11 mouse cellular contexts compared by ENCODE assay signal in the genomic region with DNA sequence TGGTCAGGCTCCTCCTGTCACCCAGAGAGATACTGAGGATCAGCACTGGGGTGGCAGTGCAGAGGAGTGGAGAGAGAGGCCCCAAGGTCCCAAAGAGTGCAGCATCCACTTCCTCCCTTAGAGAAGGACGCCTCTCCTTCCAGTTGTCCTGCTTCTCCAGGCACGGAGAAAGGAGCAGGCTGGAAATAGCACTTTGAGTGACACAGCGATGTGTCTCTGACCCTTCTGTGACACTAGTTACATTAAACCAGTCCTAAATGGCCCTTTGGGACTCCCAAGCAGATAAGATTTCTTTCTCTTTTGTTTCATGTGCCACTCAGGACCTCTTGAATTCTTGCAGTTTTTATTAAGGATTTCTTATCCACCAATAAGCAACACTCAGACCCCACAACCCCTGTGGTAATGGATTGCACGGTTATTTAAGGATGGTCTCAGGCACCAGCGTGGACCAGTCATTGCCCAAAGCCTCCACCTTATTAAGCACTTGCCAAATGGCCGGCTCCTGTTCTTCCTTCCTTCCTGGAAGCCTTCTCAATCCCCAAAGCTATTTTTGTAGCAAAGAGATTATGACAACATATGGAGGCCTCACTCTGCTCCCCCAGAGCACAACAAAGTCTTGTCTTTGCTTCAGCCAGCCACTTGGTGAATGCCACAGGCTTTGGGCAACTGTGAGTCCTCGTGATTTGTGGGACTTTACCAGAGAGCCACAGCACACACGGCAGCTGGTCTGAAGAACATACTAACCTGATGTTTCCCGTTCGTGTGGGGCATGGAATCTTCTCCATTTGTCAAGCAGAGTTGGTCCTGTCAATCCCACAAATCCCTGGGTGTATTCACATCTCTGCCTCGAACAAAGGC.
DNase-seq lines count a peak whose midpoint lies in the region; ATAC-seq lines count a peak whose summit lies in the region.
"Had no signal": no experiment of that assay in that cellular context is flagged by ENCODE, and none has a peak within 500 bp of the region (broad histone marks: within the 10 kb centered on the region; RNA-seq: fewer than 3 reads in every experiment).

No protein-coding gene starts in this region.

- no peaks in the 10 kb centered on the region for H3K9me3 ChIP-seq in kidney, embryonic 16.5 days (ENCODE audit: low read length)
- H3K9me3 ChIP-seq in embryonic facial prominence, embryonic 12.5 days = no peaks in the 10 kb centered on the region
- H3K9me3 ChIP-seq: hindbrain, embryonic 13.5 days had no signal

- H3K9ac ChIP-seq in kidney, embryonic 16.5 days (replicated peaks; ENCODE audit: low read length) = no peak overlapping the region
- no peak overlapping the region for H3K9ac ChIP-seq in embryonic facial prominence, embryonic 12.5 days
- H3K9ac ChIP-seq: hindbrain, embryonic 13.5 days had no signal

- peaks cover 31% of the 10 kb centered on the region for H3K4me1 ChIP-seq in kidney, embryonic 16.5 days (ENCODE audit: insufficient read depth, low read length)
- peaks cover 26% of the 10 kb centered on the region for H3K4me1 ChIP-seq in embryonic facial prominence, embryonic 12.5 days

- H3K36me3 ChIP-seq in kidney, embryonic 16.5 days (ENCODE audit: insufficient read depth, low read length) = no peaks in the 10 kb centered on the region
- no peaks in the 10 kb centered on the region for H3K36me3 ChIP-seq in embryonic facial prominence, embryonic 12.5 days
- H3K36me3 ChIP-seq: hindbrain, embryonic 13.5 days had no signal

- 35% methylated on average over 11 of the region's 11 CpGs for WGBS in kidney, embryonic 16.5 days
- 37% methylated on average over 11 of the region's 11 CpGs for WGBS in embryonic facial prominence, embryonic 12.5 days

- peak; percentile 41 for DNase-seq in gastrocnemius, adult 18-20 months (ENCODE audit: low spot score)
- DNase-seq in gastrocnemius, postnatal 25 days = no peak
- DNase-seq in kidney, adult 8-10 months = no peak
- DNase-seq in mesoderm, embryonic 11.5 days (ENCODE audit: low read depth, low spot score) = peak; percentile 51
- no peak for DNase-seq in left cerebral cortex, postnatal 25 days (ENCODE audit: low spot score in 2 of 2)
- DNase-seq: cerebellum, postnatal 10 days; kidney, adult 18-20 months; thymus, postnatal 4 days had no signal

- intact Hi-C loops in left cerebral cortex, postnatal 25 days (cut with DNase I) = no loop called here

- no peak overlapping the region for H3K4me3 ChIP-seq in kidney, embryonic 16.5 days (ENCODE audit: low read length)
- H3K4me3 ChIP-seq in embryonic facial prominence, embryonic 12.5 days = no peak overlapping the region
- H3K4me3 ChIP-seq: hindbrain, embryonic 13.5 days had no signal

- no peaks in the 10 kb centered on the region for H3K27me3 ChIP-seq in kidney, embryonic 16.5 days (ENCODE audit: insufficient read depth, low read length)
- H3K27me3 ChIP-seq in embryonic facial prominence, embryonic 12.5 days = no peaks in the 10 kb centered on the region
- H3K27me3 ChIP-seq: hindbrain, embryonic 13.5 days had no signal

- ATAC-seq in kidney, embryonic 16.5 days (ENCODE audit: low FRiP score, low TSS enrichment) = 0 out of 2 replicates have a peak, but pooled peaks have one; percentile 49
- ATAC-seq in embryonic facial prominence, embryonic 12.5 days (ENCODE audit: insufficient number of reproducible peaks, insufficient read depth, low FRiP score, low TSS enrichment) = no peak

- H3K4me2 ChIP-seq in kidney, embryonic 16.5 days (replicated peaks; ENCODE audit: low read depth, low read length) = no peak overlapping the region
- H3K4me2 ChIP-seq in embryonic facial prominence, embryonic 12.5 days (replicated peaks) = no peak overlapping the region
- H3K4me2 ChIP-seq: hindbrain, embryonic 13.5 days had no signal

- H3K27ac ChIP-seq in kidney, embryonic 16.5 days (ENCODE audit: low read length) = no peak overlapping the region
- 0 out of 2 replicates have a peak overlapping the region, but pooled peaks have one; percentile 6 for H3K27ac ChIP-seq in embryonic facial prominence, embryonic 12.5 days
- H3K27ac ChIP-seq: hindbrain, embryonic 13.5 days had no signal

Comparison
In these comparisons a context has a peak if more than half of its experiments do, and no peak if none do; other contexts are left out.
1. DNase-seq: peak in gastrocnemius, adult 18-20 months (single experiment) and mesoderm, embryonic 11.5 days (single experiment); none in gastrocnemius, postnatal 25 days (single experiment), kidney, adult 8-10 months (0 of 2) and left cerebral cortex, postnatal 25 days (0 of 2).